Comparison of ENCODE assay signal across 13 mouse cellular contexts in the genomic region with DNA sequence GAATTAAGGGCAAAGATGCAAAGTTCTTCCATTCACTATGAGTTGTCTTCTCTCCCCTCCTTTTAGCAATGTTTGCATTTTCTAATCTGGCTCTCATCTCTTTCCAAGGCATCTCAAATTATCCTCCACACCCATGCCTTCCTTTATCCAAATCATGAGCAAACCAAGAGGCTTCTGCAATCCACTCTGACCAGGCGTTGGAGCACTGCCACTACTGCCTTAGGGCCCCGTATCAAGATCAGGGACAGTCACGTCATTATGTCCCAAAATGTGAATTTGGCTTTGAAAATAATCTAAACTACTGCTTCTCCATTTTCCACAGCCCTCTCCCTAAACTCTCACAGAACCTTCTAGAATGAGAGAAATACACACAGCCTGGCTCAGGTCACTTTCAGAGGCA.
"Had no signal": no experiment of that assay in that cellular context is flagged by ENCODE, and none has a peak within 500 bp of the region (broad histone marks: within the 10 kb centered on the region; RNA-seq: fewer than 3 reads in every experiment).

No protein-coding gene starts in this region.

- DNase-seq: heart, adult 11 months; heart, adult 2 months; heart, postnatal 14 days; heart, postnatal 36 days; kidney, adult 11 months; kidney, adult 2 months; kidney, adult 9 months; kidney, postnatal 14 days; kidney, postnatal 4 days; liver; liver, embryonic 13.5 days had no signal

- ATAC-seq: hindbrain, postnatal 0 days; intestine, embryonic 16.5 days had no signal
